Mouse (Mus musculus) ES-Bruce4 (cell line): ENCODE measurements at regions not wholly inside any gene's neighbourhood (a gene's known extent, or its start where the extent isn't known, plus 50 kb on each side); places are given as distances from the start of the nearest gene placed in this dataset.

Experiments
- CTCF ChIP-seq: IDR thresholded peaks from one replicate; pipeline ENCODE4 v1.8.1; 2011; ENCODE audit warnings: low read depth, low read length
- POLR2A ChIP-seq: IDR thresholded peaks from one replicate; pipeline ENCODE4 v1.8.1; 2011; ENCODE audit warnings: low read length; ENCODE audit not compliant: insufficient read depth

- TF ChIP-seq CTCF, result no peak
- no peak for TF ChIP-seq POLR2A
Observed at GRCm38 (mm10) chr2:51712611-51713010, 85.3 kb downstream of the Tas2r134 start.
